Mouse (Mus musculus) MN1 (cell line): Measurements from ENCODE around the gene Rnf38.

Experiments used
- DNase-seq: peaks from one replicate; pipeline ENCODE4 v3.0.0-alpha.2; 2016; ENCODE audit warnings: low spot score

Gene Rnf38

DNA sequence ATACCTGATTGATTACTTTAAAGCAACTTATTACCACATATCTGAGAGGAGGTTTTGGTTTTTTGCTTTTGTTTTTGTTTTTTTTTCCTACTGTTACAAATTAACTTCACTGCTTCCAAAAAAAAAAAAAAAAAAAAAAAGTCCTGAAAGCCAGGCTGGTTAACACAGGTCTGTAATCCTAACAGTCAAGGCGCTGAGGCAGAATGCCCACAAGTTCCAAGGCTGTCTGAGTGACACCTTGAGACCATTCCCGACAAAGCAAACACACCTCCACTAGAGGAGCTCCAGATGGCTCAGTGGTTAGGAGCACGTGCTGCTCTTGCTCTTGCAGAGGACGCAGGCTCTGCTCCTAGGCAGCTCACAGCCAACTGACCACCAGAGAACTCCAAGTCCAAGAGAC is 10.1 kb downstream of the Rnf38 start:
- no peak for DNase-seq

DNA sequence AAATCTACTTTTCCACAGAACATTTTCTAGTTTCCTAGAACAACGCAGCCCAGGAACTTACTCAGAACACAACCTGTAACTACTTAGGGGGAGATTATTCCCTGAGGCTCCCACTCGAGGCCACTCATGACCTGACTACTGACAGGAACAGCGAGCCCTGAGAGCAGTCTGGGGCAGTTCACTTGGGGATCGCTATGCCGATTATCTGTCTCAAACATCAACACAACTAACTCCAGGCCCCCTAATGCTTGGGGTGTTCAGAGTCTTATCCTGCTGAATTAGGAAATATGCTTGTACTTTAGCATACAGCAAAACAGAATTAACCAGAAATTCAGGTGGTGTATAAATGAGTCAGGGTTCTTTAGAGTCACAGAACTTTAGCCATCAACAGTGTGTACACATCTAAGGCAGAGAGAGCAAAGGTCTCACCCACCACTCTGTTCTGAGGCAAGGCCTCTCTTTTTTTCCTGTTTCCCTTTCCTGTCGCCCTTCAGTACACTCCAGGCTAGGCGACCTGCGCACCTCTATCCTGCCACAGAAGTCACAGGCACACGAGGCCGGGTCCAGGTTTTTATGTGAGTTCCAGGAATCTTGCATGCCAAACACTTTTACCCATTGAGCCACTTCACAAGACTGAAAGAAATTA is 16.7 kb downstream of the Rnf38 start:
- DNase-seq: no peak

DNA sequence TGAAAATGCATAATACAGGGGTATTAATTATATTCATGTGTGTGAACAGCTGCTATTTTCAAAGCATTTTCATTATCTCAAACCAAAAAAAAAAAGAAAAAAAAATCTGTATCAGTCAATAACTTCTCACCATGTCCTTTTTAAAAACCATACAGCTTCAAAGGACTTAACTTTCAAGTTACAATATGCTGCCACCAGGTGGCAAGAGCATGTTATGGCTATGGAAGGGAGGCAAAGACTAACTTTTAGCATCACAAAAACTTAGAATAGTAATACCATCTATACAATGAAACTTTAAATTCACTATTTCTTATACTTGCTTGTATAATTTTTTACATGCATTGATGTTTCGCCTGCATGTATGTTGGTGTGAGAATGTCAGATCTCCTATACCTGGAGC is 33.6 kb downstream of the Rnf38 start:
- DNase-seq: peak; percentile 32

DNA sequence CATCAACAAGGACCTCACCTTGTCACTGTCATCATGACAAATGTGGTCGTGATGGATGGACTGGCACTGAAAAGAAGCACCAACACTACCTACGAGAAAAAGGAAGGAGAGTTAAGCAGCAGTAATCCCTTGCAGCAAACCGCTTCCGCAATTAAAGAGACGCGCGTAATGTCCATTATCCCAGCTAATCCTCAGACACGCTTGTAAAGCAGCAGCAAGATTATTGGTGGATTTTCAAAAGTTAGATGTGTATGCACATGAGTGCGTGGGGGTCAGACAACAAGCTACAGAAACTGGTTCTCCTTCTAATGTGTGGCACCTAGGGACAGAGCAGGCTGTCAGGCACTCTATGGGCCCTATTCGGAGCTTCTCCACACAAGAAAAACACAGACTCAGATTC is 46.2 kb downstream of the Rnf38 start:
- no peak for DNase-seq

DNA sequence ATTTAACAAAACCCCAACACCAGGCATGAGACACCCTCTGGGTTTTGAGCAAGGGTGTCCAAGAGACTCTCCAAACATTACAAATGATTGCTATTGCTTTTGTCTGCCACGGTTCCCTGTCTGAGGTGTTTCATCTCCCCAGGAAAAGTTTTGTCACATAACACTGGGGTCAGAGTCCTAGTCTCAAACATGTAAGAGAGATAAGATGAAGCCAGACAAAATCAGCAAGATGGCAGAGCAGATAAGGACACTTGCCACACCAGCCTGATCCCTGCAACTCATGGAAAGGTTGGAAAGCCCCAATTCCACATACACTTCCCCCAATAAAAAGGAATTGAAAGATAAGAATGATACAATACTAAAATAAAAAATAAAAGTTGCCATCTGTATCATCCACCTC is 49.7 kb downstream of the Rnf38 start:
- no peak for DNase-seq

DNA sequence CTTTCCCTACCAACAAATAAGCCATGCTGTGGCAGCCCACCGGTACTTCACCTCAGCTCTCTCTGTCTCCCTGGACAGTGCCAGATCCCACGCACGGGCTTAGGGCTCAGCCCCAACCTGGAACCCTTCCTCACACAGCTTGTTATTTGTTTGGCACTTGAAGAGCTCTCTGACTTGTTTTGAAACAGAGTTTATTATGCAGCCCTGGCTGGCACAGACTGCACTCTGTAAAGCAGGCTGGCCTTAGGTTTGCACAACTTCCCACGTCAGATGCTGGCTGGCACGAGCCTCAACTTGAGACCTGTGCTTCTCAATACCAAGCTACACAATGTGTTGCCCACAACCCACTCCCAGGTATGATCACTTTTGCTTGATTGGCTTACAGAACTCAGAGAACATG is 53.8 kb downstream of the Rnf38 start:
- DNase-seq: no peak

DNA sequence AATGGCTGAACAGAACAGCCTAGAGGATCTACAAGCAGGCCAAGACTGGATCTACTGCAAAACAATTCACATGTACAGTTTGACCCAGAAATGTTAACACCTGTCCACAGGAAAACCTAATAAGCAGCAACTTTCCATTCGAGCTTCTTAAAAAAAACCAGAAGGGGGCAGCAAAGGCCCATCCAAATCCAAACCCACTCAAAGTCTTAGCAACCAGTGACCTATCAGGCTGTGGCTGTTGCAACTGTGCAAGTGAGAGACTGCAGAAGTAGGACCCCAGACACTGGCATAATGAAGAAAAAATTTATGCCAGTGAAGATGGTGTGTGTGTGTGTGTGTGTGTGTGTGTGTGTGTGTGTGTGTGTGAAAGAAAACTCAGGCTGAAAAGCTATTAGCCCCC is 60.4 kb downstream of the Rnf38 start:
- DNase-seq: peak; percentile 75

DNA sequence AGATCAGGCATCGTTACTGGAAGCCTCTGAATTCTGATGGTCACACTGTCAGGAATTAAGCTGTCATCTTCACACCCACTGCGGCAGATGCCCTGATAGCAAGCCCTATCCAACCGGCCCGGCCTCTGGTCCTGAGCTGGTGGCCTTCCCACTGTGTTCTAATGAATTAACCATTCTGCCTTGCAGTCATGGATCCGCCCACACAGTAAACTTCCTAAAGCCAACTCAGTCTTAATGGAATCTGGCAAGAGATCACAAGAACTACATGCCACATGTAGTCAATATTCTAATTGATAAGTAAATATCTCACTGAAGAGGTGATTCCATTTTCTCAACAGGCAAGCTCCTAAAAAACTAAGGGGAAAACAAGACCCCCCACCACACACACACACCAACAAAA is 60.9 kb downstream of the Rnf38 start:
- DNase-seq: peak; percentile 13

DNA sequence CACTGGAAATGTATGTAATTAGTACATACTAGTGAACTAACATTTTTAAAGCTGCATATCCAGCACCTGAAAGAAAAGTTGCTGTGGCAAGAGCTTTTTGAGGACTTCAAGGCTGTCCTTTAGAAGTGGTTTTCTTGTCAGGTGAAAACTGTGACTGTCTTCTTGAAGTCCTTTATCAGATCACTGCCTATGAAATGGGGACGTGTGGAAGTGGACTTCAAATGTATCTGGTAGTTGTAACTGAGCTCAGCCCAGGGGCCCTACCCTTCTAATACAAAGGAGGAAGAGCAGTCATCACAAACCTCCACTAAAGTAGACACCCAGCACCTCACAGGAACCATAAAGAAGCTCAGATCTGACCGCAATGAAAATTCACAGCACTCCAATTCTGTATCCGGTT is 63.7 kb downstream of the Rnf38 start:
- no peak for DNase-seq

DNA sequence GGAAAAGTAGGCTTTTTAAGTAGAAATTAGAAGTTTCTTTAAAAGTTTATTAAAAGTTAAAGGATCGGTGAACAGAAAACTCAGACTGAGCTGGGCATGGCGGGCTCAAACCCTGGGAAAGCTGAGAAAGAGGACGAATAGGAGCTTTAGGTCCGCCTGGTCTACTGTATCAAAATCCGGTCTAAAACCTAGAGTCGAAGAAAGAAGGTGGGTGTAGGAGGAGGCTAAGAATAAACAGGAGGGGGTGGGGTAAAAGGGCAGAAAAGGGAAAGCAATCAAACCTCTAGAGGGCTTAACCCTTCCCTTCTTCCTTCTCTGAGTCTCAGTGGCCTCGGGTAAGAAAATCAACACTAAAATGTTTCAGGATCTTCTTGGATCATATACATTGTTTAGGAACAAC is 64.8 kb downstream of the Rnf38 start:
- DNase-seq: peak; percentile 12

DNA sequence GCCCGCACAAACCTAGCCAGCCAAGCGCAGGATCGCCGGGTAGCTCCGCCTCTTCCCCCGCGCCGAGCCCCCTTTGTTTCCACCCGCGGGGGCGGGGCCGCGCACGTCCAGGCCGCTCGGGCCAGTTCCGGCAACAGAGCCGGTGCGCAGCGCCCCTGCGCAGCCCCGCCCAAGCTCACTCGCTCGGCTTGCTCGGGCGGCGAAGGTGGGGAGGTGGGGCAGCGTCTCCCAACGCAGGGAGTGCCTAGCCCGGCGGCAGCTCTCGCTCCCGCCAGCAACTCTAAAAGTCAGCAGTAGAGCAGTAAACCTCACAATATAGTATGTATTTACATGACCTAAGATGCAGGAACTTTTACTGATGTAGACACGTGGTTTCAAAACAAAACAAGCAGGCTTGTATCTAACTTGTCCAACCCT is 65.3 kb downstream of the Rnf38 start:
- DNase-seq: peak; percentile 94

DNA sequence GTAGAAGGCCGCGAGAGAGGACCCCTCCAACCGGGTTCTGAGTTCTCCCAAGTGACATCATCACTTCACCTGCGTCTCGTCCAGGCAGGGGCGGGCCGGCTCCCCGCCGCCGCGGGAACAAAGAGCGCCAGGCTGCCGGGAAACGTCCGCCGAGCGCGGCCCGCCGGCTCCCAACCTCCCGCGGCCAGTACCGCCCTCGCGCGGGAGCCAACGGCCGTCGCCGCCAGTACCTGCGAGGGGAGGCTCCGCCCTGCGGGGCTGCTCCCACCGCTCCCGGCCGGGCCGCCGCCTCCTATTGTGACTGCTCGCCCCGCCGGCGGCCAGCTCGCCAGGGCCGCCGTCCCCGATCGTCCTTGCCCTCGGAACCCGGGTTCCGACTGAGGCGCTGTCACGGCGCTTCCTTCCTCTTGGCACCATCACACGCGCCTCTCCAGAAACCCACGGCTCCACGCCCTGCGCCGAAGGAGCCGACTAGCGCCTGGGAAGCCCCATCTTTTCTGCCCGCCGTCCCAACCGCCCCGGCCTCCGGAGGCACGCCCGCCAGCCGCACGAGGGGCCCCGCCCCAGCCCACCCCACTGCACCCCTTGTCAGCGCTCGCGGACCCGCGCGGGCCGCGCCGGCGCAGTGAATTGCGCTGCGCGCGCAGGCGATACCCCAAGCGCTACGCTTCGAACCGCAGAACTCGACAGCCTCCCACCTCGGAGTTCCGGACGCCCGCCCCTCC is 66.0 kb downstream of the Rnf38 start:
- peak; percentile 90 for DNase-seq

DNA sequence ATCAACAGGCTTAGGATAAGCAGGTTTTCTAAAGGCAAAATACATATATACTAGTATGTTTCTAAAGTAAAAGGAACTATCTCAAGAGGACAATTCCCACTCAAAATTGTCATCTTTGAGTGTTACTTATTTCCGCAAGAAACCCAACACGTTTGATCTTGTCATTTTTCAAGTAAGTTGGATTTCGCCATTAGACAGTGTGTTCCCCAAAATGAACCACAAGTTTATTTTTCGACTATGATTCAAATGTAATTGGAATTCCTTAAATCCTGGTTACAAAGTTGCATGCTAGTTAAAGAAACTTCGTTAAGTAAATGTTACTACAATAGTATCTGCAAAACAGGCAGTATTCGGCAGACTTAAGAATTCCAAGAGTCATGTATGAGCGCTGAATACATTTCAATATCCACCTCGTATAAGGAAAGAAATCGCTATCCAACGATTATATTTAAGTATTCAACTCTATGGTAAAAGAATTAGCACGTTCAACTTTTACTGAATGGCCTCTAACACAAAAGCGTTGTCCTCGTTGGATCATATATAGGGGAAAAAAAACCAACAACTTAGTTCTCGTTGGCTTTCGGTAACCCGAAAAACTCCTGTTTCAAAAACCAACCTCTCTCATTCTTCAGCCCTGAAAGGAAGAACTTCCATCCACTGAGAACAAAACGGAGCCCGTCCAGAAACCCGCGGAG is 66.7 kb downstream of the Rnf38 start:
- DNase-seq: no peak

DNA sequence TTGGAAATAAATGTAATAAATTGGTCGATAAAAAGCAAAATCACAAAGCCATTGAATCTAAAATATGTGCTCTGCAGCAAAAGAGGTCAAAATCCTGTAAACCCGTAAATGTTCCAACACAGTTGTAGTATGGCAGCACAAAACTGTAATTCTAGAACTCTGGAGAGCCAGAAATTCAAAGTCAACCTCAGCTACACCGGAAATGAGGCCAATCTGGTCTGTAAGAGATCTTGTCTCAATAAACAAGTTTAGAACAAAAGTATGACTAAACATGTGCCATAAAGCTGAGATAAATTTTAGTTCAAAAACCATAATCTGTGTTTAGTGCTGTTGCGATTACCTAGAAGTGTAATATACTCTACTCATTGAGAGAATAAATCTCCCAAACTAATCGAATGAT is 69.0 kb downstream of the Rnf38 start:
- DNase-seq: no peak

DNA sequence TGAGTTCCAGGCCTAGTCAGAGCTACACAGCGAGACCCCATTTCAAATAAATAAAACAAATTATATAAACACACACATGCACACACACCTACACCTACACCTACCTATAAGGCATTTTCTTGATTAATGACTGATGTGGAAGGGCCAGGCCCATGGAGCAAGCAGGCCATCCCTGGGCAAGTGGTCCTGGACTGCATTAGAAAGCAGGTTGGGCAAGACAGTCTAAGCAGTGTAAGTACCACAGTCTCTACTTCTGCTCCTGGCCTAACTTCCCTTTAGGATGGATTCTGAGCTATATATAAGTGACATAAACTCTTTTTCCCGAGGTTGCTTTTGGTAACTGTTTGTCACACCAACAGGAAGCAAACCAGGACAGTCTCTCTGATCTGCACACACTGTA is 70.6 kb downstream of the Rnf38 start:
- no peak for DNase-seq

DNA sequence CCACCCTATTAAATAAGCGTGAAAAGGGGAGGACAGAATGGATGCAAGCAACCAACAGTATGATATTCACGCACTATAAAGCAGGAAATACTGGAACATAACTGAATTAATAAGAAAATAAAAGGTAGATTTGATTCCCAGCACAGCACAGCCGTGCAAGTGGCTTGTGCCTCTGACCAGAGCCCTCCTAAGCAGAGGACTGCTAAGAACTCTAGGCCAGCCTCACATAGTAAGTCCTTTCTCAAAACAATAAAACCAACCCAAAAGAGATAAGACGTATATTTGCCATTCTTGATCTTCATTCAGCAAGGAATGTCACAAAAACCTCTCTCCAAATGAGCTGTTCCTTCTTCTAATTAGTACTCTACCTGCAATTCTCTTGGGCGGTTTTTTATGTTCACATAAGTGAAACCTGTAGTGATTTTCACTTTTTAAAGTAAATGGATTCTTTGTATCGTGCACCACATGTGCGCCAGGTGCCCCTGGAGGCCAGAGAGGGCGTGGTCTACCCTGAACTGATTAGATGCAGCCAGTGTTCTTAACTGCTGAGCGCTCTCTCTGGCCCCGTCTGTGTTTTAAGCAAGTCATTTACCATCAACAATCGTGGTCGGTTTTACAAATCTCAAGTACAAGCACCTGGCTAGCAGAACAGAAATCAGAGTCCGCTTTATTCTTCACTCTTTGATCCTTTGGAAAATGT is 72.4 kb downstream of the Rnf38 start:
- no peak for DNase-seq

DNA sequence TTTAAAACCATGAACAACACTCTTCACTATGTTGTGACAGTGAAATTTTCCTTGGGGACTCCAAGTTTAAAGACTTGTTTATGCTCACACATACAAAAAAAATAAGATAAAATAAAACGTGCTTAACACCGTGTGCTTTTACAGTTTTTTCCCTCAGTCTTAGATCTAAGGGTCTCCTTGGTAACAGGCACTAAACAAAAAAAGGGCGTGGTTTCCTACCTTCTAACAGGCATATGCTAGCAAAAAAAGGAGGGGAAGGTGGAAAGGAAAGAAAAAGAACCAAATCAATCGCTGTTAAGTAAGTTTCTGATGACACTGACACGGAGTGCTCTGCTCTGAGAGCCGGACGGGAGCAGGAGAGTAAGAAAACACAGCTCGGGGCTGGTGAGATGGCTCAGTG is 73.8 kb downstream of the Rnf38 start:
- no peak for DNase-seq

DNA sequence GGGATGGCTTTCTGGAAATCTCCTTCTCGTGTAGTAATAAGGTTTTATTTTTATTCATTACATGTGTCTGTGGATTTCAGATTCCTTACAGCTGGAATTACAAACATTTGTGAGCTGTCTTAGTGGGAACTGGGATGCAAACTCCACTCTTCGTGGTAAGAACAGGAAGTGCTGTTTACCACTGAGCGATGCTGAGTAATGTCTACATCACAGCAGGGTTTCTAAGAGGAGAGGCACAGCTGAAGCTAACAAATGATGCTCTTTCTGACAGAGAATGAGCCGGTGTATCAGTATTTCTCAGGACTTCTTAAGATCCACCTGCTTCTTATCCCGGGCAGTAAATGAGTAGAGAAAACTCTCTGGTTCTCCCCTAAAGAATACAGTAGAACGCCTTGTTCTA is 77.1 kb downstream of the Rnf38 start:
- DNase-seq: no peak

DNA sequence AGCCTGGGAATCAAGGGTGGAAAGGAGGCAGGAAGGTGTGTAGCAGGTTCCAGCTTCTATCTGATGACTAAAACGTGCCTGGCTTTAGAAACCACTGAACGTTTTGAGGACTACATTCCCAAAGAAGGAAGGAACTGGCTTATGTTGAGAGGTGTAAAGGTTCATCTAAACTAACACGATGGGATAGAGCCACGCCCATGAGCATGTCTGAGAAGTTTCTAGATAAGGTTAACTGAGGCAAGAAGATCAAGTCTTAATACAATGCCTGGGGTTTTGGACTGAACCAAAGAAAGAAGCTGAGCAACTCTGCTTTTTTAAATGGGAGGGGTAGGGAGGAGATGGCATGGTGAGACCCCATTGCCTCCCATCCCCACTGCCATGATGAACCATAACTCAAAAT is 78.7 kb downstream of the Rnf38 start:
- no peak for DNase-seq

DNA sequence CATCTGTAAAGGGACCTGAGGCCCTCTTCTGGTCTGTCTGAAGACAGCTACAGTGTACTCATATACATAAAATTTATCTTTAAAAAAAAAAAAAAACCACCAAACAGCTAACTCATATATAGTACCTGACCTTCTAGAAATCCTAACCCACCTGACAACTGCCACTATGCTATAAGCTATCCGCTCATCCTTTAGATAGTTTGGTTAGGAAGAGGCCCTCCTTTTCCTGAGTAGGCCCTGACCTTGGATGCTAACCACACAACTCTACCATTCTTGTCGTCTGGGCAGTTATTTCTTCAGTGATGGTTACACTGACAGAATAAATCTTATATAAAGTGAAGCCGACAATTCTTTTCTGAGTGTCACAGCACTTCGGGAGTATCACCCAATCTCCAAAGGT is 80.7 kb downstream of the Rnf38 start:
- DNase-seq: no peak

DNA sequence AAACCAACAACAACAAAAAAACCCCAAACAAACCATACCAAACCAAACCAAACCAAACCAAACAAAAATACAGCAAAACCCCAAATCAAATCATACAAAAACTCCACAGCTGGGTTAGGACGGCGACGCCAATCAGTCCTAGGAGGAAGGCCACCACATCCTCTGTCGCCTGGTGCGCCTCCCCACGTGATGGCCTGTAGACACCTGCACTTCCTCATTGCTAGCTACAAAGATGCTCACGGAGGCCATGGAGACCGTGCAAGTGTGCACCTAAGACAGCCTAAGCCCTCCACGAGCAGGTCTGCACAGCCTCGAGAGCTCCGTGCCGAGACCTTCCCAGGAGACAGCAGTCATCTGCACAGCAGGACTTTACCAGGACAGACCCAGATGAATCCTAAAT is 106.8 kb downstream of the Rnf38 start:
- DNase-seq: no peak

DNA sequence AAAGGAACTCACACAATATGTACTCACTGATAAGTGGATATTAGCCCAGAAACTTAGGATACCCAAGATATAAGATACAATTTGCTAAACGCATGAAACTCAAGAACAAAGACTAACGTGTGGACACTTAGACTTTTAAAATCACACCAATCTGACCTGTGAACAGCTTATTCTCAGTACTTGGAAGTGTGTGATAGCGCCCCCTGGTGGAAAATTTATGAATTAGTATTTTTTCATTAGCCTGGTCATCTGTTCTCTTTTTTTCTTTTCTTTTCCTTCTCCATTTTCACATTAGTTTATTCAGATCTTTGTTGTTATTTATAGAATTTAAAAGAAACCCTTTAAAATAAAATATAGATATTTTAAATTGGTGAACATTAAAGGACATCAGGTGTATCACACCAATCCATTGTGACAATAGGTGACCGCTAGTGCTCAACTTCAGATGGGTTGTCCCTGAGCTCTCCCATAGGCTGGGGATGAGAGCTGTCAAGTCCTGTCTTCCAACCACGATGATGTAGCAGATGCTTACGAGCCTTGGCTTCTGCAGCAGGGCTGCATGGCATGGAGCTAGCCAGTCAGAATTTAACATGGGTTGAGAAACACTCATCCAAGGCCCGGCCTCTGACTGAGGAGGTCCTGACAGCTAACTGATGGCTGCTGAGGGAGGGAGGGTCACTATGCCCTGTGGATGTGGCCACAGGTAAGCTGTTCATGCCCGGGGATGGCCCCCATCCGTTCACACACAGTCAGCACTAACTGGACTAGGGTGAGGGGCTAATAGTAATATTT is 114.0 kb downstream of the Rnf38 start:
- DNase-seq: peak; percentile 54
